Mouse (Mus musculus) midbrain, embryonic 11.5 days (tissue): ENCODE measurements around the gene Cdh23. TPM values are rescaled to one million over a fixed set of nuclear protein-coding genes. Genes with fewer than 3 reads are reported as not detected.

Source experiments
- ATAC-seq: fragments of 200-750 bp; cut with Nextera tagmentation; 2 replicates; pipeline ENCODE4 v1.8.0; 2017; ENCODE audit warnings: moderate TSS enrichment, moderate library complexity; ENCODE audit not compliant: low FRiP score
- DNase-seq: peaks from one replicate; pipeline ENCODE4 v3.0.0; 2015; ENCODE audit warnings: low spot score; ENCODE audit errors: missing footprints
- H3K27ac ChIP-seq: fragments of 300-500 bp; sonication (generic); 2 replicates; pipeline ENCODE4 v1.5.1; 2014; ENCODE audit warnings: low read depth, low read length
- H3K27me3 ChIP-seq: fragments of 300-500 bp; sonication (generic); 2 replicates; pipeline ENCODE4 v1.6.1; 2014; ENCODE audit warnings: mild to moderate bottlenecking, low read length, moderate library complexity, mixed read lengths; ENCODE audit not compliant: control insufficient read depth, insufficient read depth
- H3K36me3 ChIP-seq: fragments of 300-500 bp; sonication (generic); 2 replicates; pipeline ENCODE4 v1.6.1; 2014; ENCODE audit warnings: mild to moderate bottlenecking, low read length, moderate library complexity, mixed read lengths; ENCODE audit not compliant: control insufficient read depth, insufficient read depth
- H3K4me1 ChIP-seq: fragments of 300-500 bp; sonication (generic); 2 replicates; pipeline ENCODE4 v1.6.1; 2014; ENCODE audit warnings: low read length; ENCODE audit not compliant: control insufficient read depth, insufficient read depth
- H3K4me2 ChIP-seq: fragments of 300-500 bp; sonication (generic); 2 replicates; pipeline ENCODE4 v1.6.1; 2014; ENCODE audit warnings: mild to moderate bottlenecking, moderate library complexity
- H3K4me3 ChIP-seq: fragments of 300-500 bp; sonication (generic); 2 replicates; pipeline ENCODE4 v1.5.1; 2014; ENCODE audit warnings: low read depth, low read length
- H3K9ac ChIP-seq: fragments of 300-500 bp; sonication (generic); 2 replicates; pipeline ENCODE4 v1.6.1; 2014; ENCODE audit warnings: low read length
- H3K9me3 ChIP-seq: fragments of 300-500 bp; sonication (generic); 2 replicates; pipeline ENCODE4 v1.6.1; 2016; ENCODE audit warnings: low read length; ENCODE audit not compliant: control insufficient read depth
- WGBS: fragments of 180-500 bp; shearing (Covaris S2); extraction: QIAGEN DNeasy Blood & Tissue Kit; methylation state at CpG from one replicate; pipeline ENCODE4 v1.1.7; 2014; 5-methylcytosine and 5-hydroxymethylcytosine counted together
- polyA plus RNA-seq: library from polyadenylated mRNA; unstranded; fragments of >200 nt; fragmentation: Nextera tagmentation; extraction: Ambion mirVana; gene quantifications from 2 replicates; pipeline ENCODE4 v1.2.1, GENCODE M21; 2014

The Cdh23 gene
- polyA plus RNA-seq, 1 experiment from 2014 or later, result 0.71 TPM

- no peak for ATAC-seq
- Histone ChIP-seq H3K36me3 (no peaks in the 10 kb centered on the region), H3K27ac (no peak overlapping the region)
Measured at GRCm38 (mm10) chr10:60442321-60442720, 254.0 kb downstream of the Cdh23 start.

DNA sequence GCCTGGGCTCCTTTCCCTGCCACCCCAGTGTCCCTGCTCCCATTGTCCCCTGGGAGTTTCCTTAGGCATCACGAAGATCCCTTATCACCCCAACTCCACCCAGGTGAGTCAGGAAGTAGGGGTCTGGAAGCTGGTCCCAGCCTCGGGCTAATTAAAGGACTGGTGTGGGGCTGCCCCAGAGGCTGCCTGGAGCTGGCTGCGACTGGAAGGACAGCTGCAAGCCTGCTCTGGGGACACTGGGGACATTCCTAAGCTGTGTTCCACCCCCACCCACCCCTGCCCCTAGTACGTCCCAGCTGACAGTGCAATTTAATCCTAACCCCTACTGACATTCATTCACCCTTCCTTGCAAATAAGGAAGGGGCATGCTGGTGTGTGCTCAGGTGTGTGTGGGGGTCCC, 263.6 kb downstream of the Cdh23 start:
- no peaks in the 10 kb centered on the region for H3K9me3 ChIP-seq
- WGBS, result 30% methylated on average over 4 of the region's 4 CpGs
- no peak overlapping the region for H3K9ac ChIP-seq

More at GRCm38 (mm10) chr10:60442321-60442720, 254.0 kb downstream of the Cdh23 start:
- Histone ChIP-seq H3K4me1 (no peaks in the 10 kb centered on the region), H3K9me3 (no peaks in the 10 kb centered on the region), H3K4me3 (no peak overlapping the region), H3K27me3 (no peaks in the 10 kb centered on the region), H3K4me2 (no peak overlapping the region), H3K9ac (no peak overlapping the region)
- WGBS, result 85% methylated on average over 4 of the region's 4 CpGs
- no peak for DNase-seq

DNA sequence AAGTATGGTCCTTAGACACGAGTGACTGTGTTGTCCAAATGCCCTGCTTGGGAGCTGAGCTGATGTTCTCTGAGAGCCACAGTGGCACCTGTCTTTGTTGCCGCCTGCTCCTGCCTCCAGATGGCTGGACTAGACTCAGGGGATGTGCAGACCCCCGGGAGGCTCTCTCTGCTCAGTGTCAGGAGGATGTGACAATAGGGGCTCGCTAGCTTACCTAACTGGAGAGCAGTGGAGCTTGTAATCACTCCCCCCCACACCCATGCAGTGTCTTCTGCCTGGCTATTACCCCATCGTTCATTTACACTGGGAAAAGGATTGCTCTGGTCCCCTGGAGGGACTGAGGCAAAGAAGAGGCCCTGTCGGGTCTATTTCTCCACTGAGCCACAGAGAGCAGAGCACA, 265.7 kb downstream of the Cdh23 start:
- 18% methylated on average over 6 of the region's 6 CpGs for WGBS
- ATAC-seq (no peak), DNase-seq (no peak)
- H3K4me1 ChIP-seq, result no peaks in the 10 kb centered on the region
- H3K27ac ChIP-seq, result no peak overlapping the region
- H3K27me3 ChIP-seq, result no peaks in the 10 kb centered on the region; the same call in 1 of the 2 replicates
- H3K9ac ChIP-seq, result no peak overlapping the region
- H3K4me2 ChIP-seq, result no peak overlapping the region
- peaks cover 4% of the 10 kb centered on the region for H3K9me3 ChIP-seq
- H3K4me3 ChIP-seq, result no peak overlapping the region
- H3K36me3 ChIP-seq, result no peaks in the 10 kb centered on the region

More for the DNA sequence above, 263.6 kb downstream of the Cdh23 start:
- Histone ChIP-seq H3K27ac (no peak overlapping the region), H3K27me3 (no peaks in the 10 kb centered on the region; the same call in 1 of the 2 replicates), H3K36me3 (no peaks in the 10 kb centered on the region), H3K4me2 (no peak overlapping the region), H3K4me1 (no peaks in the 10 kb centered on the region), H3K4me3 (no peak overlapping the region)
- no peak for ATAC-seq
- no peak for DNase-seq

DNA sequence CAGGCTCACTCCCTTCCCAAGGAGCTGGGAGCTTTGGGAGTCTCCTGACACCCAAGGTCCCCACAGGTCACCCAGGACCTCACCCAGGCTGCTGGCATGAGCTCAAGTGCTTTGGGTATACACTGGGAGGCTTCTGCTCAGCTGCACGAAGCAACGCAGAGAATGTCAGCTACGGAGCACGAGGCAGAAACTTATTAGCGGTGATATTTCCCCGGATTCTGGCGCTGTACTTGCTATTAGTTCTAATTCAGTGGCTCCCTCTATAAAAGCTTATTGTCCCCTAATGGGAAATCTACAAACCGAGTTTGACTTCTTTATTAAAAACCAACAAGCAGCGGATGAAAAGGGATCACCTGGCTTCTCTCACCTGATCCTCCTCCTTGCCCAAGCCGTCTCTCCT, 266.3 kb downstream of the Cdh23 start:
- 65% methylated on average over 10 of the region's 10 CpGs for WGBS
- H3K27me3 ChIP-seq, result no peaks in the 10 kb centered on the region; the same call in 1 of the 2 replicates
- H3K9ac ChIP-seq, result no peak overlapping the region
- H3K4me3 ChIP-seq, result no peak overlapping the region
- peaks cover 8% of the 10 kb centered on the region for H3K9me3 ChIP-seq
- H3K27ac ChIP-seq, result no peak overlapping the region
- DNase-seq (no peak), ATAC-seq (no peak)
- no peak overlapping the region for H3K4me2 ChIP-seq
- no peaks in the 10 kb centered on the region for H3K4me1 ChIP-seq
- no peaks in the 10 kb centered on the region for H3K36me3 ChIP-seq

GRCm38 (mm10) chr10:60422756-60423155, 273.5 kb downstream of the Cdh23 start:
- peaks cover 8% of the 10 kb centered on the region for H3K9me3 ChIP-seq
- H3K4me1 ChIP-seq, result no peaks in the 10 kb centered on the region
- H3K36me3 ChIP-seq, result no peaks in the 10 kb centered on the region
- no peak overlapping the region for H3K4me3 ChIP-seq
- DNase-seq (no peak), ATAC-seq (no peak)
- no peaks in the 10 kb centered on the region for H3K27me3 ChIP-seq
- H3K4me2 ChIP-seq, result no peak overlapping the region
- H3K27ac ChIP-seq, result no peak overlapping the region
- no peak overlapping the region for H3K9ac ChIP-seq
- WGBS, result 61% methylated on average over 7 of the region's 7 CpGs

- WGBS, result 28% methylated on average over 4 of the region's 4 CpGs
- ATAC-seq, result no peak
- H3K9ac ChIP-seq, result no peak overlapping the region
- no peak overlapping the region for H3K4me3 ChIP-seq
- no peaks in the 10 kb centered on the region for H3K27me3 ChIP-seq
- no peak for DNase-seq
- no peaks in the 10 kb centered on the region for H3K9me3 ChIP-seq
- no peaks in the 10 kb centered on the region for H3K4me1 ChIP-seq
- no peaks in the 10 kb centered on the region for H3K36me3 ChIP-seq
- no peak overlapping the region for H3K27ac ChIP-seq
- no peak overlapping the region for H3K4me2 ChIP-seq
Measured at GRCm38 (mm10) chr10:60419624-60420023, 276.7 kb downstream of the Cdh23 start.

DNA sequence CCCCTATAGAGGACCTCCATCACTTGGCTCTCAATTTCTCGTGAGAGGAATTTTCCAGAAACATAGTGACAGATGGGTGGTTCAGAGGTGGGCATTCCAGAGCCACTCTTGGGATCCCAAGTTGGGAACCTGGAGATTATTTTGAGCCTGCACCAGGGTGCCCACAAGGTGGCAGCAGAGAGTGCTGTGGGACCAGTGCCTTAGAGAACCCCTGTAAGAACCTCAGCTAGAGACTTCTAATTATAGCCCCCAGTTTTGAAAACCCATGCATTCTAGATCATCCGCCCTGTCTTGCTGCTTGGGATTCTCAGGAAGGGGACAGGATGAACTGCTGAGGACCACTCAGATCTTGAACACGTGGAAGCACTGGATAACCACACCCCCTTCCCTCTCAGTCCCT, 278.2 kb downstream of the Cdh23 start:
- Histone ChIP-seq H3K27ac (no peak overlapping the region), H3K4me1 (no peaks in the 10 kb centered on the region), H3K27me3 (no peaks in the 10 kb centered on the region), H3K4me2 (no peak overlapping the region), H3K36me3 (no peaks in the 10 kb centered on the region), H3K4me3 (no peak overlapping the region), H3K9me3 (no peaks in the 10 kb centered on the region), H3K9ac (no peak overlapping the region)
- ATAC-seq (peak; percentile 59; the same call in 1 of the 2 replicates), DNase-seq (peak; percentile 97)
- 18% methylated on average over 3 of the region's 3 CpGs for WGBS

GRCm38 (mm10) chr10:60417041-60417440, 279.2 kb downstream of the Cdh23 start:
- no peak overlapping the region for H3K27ac ChIP-seq
- no peak for ATAC-seq

DNA sequence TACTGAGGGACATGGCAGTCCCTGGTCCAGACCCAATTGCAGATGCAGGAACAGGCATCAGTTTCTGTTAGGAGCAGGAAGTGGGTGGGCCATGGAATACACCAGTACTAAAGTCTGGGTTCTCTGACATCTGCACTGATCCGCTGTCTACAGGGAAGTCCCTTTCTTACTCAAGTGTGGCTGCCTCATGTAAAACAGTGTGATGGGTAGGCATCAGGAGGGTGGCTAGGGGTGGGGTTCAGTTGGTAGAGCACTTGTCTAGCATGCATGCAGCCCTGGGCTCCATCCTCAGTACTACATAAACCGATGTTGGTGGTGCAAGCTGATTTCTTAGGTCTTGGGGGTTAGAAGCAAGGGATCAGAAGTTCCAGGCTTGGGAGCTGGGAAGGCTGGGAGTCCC, 282.5 kb downstream of the Cdh23 start:
- no peak overlapping the region for H3K27ac ChIP-seq
- H3K4me3 ChIP-seq, result no peak overlapping the region
- 92% methylated on average over 2 of the region's 2 CpGs for WGBS
- H3K4me2 ChIP-seq, result no peak overlapping the region
- no peaks in the 10 kb centered on the region for H3K36me3 ChIP-seq
- H3K27me3 ChIP-seq, result no peaks in the 10 kb centered on the region
- DNase-seq (no peak), ATAC-seq (no peak)
- H3K4me1 ChIP-seq, result no peaks in the 10 kb centered on the region
- no peak overlapping the region for H3K9ac ChIP-seq
- no peaks in the 10 kb centered on the region for H3K9me3 ChIP-seq

More at GRCm38 (mm10) chr10:60417041-60417440, 279.2 kb downstream of the Cdh23 start:
- 82% methylated on average over 2 of the region's 2 CpGs for WGBS
- H3K4me1 ChIP-seq, result no peaks in the 10 kb centered on the region
- H3K9ac ChIP-seq, result no peak overlapping the region
- no peaks in the 10 kb centered on the region for H3K36me3 ChIP-seq
- no peaks in the 10 kb centered on the region for H3K9me3 ChIP-seq
- H3K4me3 ChIP-seq, result no peak overlapping the region
- H3K27me3 ChIP-seq, result no peaks in the 10 kb centered on the region
- no peak overlapping the region for H3K4me2 ChIP-seq
- DNase-seq, result no peak
